ENCODE assay signal across 8 mouse cellular contexts in genomic region chr9:57070800-57071545, GRCm38 (mm10). TPM values are rescaled to one million over a fixed set of nuclear protein-coding genes. Genes with fewer than 3 reads are reported as not detected.
A peak's percentile ranks its signal among the peaks of the same experiment; 100 is the strongest.
DNase-seq lines count a peak whose midpoint lies in the region; ATAC-seq and TF ChIP-seq lines count a peak whose summit lies in the region.

No protein-coding gene starts in this region.

- no peak for DNase-seq in heart, adult 2 months
- DNase-seq in heart, postnatal 36 days, result no peak
- peak; percentile 54 for DNase-seq in 416B (ENCODE audit: low read depth)
- no peak for DNase-seq in forebrain, embryonic 10.5 days (ENCODE audit: extremely low spot score, low spot score)
- DNase-seq in liver, embryonic 13.5 days, result no peak
- no peak for DNase-seq in thymus, postnatal 36 days
- no peak for DNase-seq in retina, postnatal 1 day

- H3K27ac ChIP-seq in heart, adult 2 months, result peak overlapping the region; percentile 98; the same call in 1 of the 2 replicates
- H3K27ac ChIP-seq in forebrain, embryonic 10.5 days, result peak overlapping the region; percentile 97
- peak overlapping the region; percentile 79 for H3K27ac ChIP-seq in liver, embryonic 13.5 days

- intact Hi-C loops in heart, adult 2 months (cut with DNase I), result loop anchor here (2.0 to 10.0 kb wide), 4 partner anchors 14 to 764 kb away; partner anchors contain the start of genes Arid3b, Snupn and Snx33
- intact Hi-C loops in heart, postnatal 36 days (cut with DNase I), result loop anchor here (5.0 to 10.0 kb wide), 2 partner anchors 74 to 454 kb away; partner anchors contain the start of gene Cox5a

- TF ChIP-seq CTCF in heart, adult 2 months (IDR thresholded peaks at IDR 0.05), result no peak

- peaks cover 6% of the 10 kb centered on the region for H3K4me1 ChIP-seq in heart, adult 2 months (ENCODE audit: control insufficient read depth, insufficient read depth, low read length)
- H3K4me1 ChIP-seq in forebrain, embryonic 10.5 days, result peaks cover 29% of the 10 kb centered on the region
- peaks cover 60% of the 10 kb centered on the region for H3K4me1 ChIP-seq in liver, embryonic 13.5 days (replicated peaks)

- WGBS in heart, adult 2 months, result 6% methylated on average over 5 of the region's 5 CpGs
- WGBS in forebrain, embryonic 10.5 days, result 30% methylated on average over 5 of the region's 5 CpGs
- WGBS in liver, embryonic 13.5 days (ENCODE audit: insufficient replicate concordance), result 8% methylated on average over 5 of the region's 5 CpGs

- no peaks in the 10 kb centered on the region for H3K36me3 ChIP-seq in heart, adult 2 months (ENCODE audit: control insufficient read depth, insufficient read depth, low read length)
- H3K36me3 ChIP-seq in forebrain, embryonic 10.5 days (replicated peaks), result peaks cover under 1% of the 10 kb centered on the region; the same call in 1 of the 2 replicates
- no peaks in the 10 kb centered on the region for H3K36me3 ChIP-seq in liver, embryonic 13.5 days

- no peak for TF ChIP-seq EP300 in heart, adult 2 months (IDR thresholded peaks at IDR 0.05; ENCODE audit: insufficient read depth, low read depth, low read length)

- ATAC-seq in liver, embryonic 13.5 days (ENCODE audit: low read depth), result no peak
- ATAC-seq in activated CD4-positive, CD25-positive, alpha-beta regulatory T cell, adult 4 months, result no peak

- H3K27me3 ChIP-seq in heart, adult 2 months (ENCODE audit: control insufficient read depth, insufficient read depth, low read length), result no peaks in the 10 kb centered on the region
- no peaks in the 10 kb centered on the region for H3K27me3 ChIP-seq in forebrain, embryonic 10.5 days (ENCODE audit: poor library complexity, severe bottlenecking)
- H3K27me3 ChIP-seq in liver, embryonic 13.5 days, result no peaks in the 10 kb centered on the region

- H3K9ac ChIP-seq in heart, adult 2 months (ENCODE audit: low read depth, low read length), result peak overlapping the region; percentile 77
- H3K9ac ChIP-seq in liver, embryonic 13.5 days, result peak overlapping the region; percentile 92

- no peaks in the 10 kb centered on the region for H3K79me2 ChIP-seq in heart, adult 2 months (replicated peaks; ENCODE audit: control insufficient read depth, insufficient read depth, low read length)

- H3K9me3 ChIP-seq in forebrain, embryonic 10.5 days, result no peaks in the 10 kb centered on the region
- no peaks in the 10 kb centered on the region for H3K9me3 ChIP-seq in liver, embryonic 13.5 days (replicated peaks)

- no peak for TF ChIP-seq POLR2A in heart, adult 2 months (IDR thresholded peaks at IDR 0.05; ENCODE audit: insufficient read depth, low read depth, low read length)

- peak overlapping the region; percentile 99 for H3K4me2 ChIP-seq in liver, embryonic 13.5 days

- peak overlapping the region; percentile 98 for H3K4me3 ChIP-seq in heart, adult 2 months
- peak overlapping the region; percentile 94 for H3K4me3 ChIP-seq in forebrain, embryonic 10.5 days
- peak overlapping the region; percentile 94 for H3K4me3 ChIP-seq in liver, embryonic 13.5 days (replicated peaks)

RNA-seq across cellular contexts. Expression of gene Sin3a, which starts 0.9 kb away (rescaled TPM):
- 10 to 100 TPM; 22.4 to 28.7 TPM for total RNA-seq in heart, adult 2 months (2021)
- 50.5 and 52.0 TPM in 2 replicates for polyA plus RNA-seq in heart, adult 2 months (2012; rRNA removed)
- 10 to 100 TPM; 31.6 to 40.1 TPM for total RNA-seq in heart, postnatal 36 days (2021)
- polyA plus RNA-seq in forebrain, embryonic 10.5 days (2016; fragmentation: Nextera tagmentation; extraction: Ambion mirVana), result 53.9 and 54.5 TPM in 2 replicates
- 13.3 and 16.5 TPM in 2 replicates for polyA plus RNA-seq in liver, embryonic 13.5 days (2015; fragmentation: Nextera tagmentation; extraction: Ambion mirVana)
- 10 to 100 TPM; 31.7 to 33.5 TPM for polyA plus RNA-seq in activated CD4-positive, CD25-positive, alpha-beta regulatory T cell, adult 4 months (2017; shearing (Covaris generic))

RNA-seq across cellular contexts. Expression of gene Man2c1, which starts 59.5 kb away (rescaled TPM):
- 10 to 100 TPM; 44.1 to 47.6 TPM for total RNA-seq in heart, adult 2 months (2021)
- 124 and 128 TPM in 2 replicates for polyA plus RNA-seq in heart, adult 2 months (2012; rRNA removed)
- 10 to 100 TPM; 42.5 to 44.9 TPM for total RNA-seq in heart, postnatal 36 days (2021)
- polyA plus RNA-seq in forebrain, embryonic 10.5 days (2016; fragmentation: Nextera tagmentation; extraction: Ambion mirVana), result 63.3 and 68.8 TPM in 2 replicates
- 17.3 and 19.5 TPM in 2 replicates for polyA plus RNA-seq in liver, embryonic 13.5 days (2015; fragmentation: Nextera tagmentation; extraction: Ambion mirVana)
- 10 to 100 TPM; 38.8 to 51.6 TPM for polyA plus RNA-seq in activated CD4-positive, CD25-positive, alpha-beta regulatory T cell, adult 4 months (2017; shearing (Covaris generic))
